Mouse (Mus musculus) small intestine, adult 2 months (tissue): ENCODE measurements around the gene Nfatc3.

Source experiments
- CTCF ChIP-seq: fragments of 200-500 bp; IDR thresholded peaks from 2 replicates; pipeline ENCODE4 v1.5.1; 2012; ENCODE audit warnings: low read depth, mild to moderate bottlenecking, control low read depth, inconsistent platforms, low read length, moderate library complexity, mixed read lengths; ENCODE audit not compliant: insufficient replicate concordance, insufficient read length; ENCODE audit errors: extremely low read depth
- POLR2A ChIP-seq: fragments of 200-500 bp; IDR thresholded peaks from 2 replicates; pipeline ENCODE4 v1.6.1; 2012; ENCODE audit warnings: low read depth, mild to moderate bottlenecking, control low read depth, inconsistent platforms, low read length, moderate library complexity

GRCm38 (mm10) chr8:106102321-106102720, 43.7 kb downstream of the Nfatc3 start:
- TF ChIP-seq POLR2A (no peak), CTCF (no peak)
